Mouse (Mus musculus): ENCODE measurements around the gene 2810004N23Rik. TPM values are rescaled to one million over a fixed set of nuclear protein-coding genes. Genes with fewer than 3 reads are reported as not detected.

The 2810004N23Rik gene
- polyA plus RNA-seq, 1 experiment from 2014 or later: 51.6 TPM

GRCm38 (mm10) chr8:124795781-124796488, 67.0 kb downstream of the 2810004N23Rik start:
- Histone ChIP-seq H3K4me2 (no peak overlapping the region), H3K36me3 (no peaks in the 10 kb centered on the region), H3K4me3 (no peak overlapping the region), H3K9ac (no peak overlapping the region), H3K27ac (no peak overlapping the region), H3K9me3 (replicated peaks) (no peaks in the 10 kb centered on the region), H3K27me3 (peaks cover 69% of the 10 kb centered on the region), H3K4me1 (replicated peaks) (peaks cover 34% of the 10 kb centered on the region)
- ATAC-seq (replicated peaks; ENCODE audit: insufficient number of reproducible peaks, insufficient read depth, low FRiP score, low read depth): no peak
- 63% methylated on average over 8 of the region's 8 CpGs for WGBS

GRCm38 (mm10) chr8:124794486-124794780, 68.5 kb downstream of the 2810004N23Rik start:
- peaks cover 34% of the 10 kb centered on the region for H3K4me1 ChIP-seq (replicated peaks)
- no peaks in the 10 kb centered on the region for H3K9me3 ChIP-seq (replicated peaks)
- 0% methylated on average over 20 of the region's 25 CpGs for WGBS
- H3K4me3 ChIP-seq: peak overlapping the region; percentile 65
- no peak overlapping the region for H3K9ac ChIP-seq
- ATAC-seq (replicated peaks; ENCODE audit: insufficient number of reproducible peaks, insufficient read depth, low FRiP score, low read depth): no peak
- no peaks in the 10 kb centered on the region for H3K36me3 ChIP-seq
- peak overlapping the region; percentile 100 for H3K4me2 ChIP-seq
- H3K27me3 ChIP-seq: peaks cover 69% of the 10 kb centered on the region
- H3K27ac ChIP-seq: no peak overlapping the region

DNA sequence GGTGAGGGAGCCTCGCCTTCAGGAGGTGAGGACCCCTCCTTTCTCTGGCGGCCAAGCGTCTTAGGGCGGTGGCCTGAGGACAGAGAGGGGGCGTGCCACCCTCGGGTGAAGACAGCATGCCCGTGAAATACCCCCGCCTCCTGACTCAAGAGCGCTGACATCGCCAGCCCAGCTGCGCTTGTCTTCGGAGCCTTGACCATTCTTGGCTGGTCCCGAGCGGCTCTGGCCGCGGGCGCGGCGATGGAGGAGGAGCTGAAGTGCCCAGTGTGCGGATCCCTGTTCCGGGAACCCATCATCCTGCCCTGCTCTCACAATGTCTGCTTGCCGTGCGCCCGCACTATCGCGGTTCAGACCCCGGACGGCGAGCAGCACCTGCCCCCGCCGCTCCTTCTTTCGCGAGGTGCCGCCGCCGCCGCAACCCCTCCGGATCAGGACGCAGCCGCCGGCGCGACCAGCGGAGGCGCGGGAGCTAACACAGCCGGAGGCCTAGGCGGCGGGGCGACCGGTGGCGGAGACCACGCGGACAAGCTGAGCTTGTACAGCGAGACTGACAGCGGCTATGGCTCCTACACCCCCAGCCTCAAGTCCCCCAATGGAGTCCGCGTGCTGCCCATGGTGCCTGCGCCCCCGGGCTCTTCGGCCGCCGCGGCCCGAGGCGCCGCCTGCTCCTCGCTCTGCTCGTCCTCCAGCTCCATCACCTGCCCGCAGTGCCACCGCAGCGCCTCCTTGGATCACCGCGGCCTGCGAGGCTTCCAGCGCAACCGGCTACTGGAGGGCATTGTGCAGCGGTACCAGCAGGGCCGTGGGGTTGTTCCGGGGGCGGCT, 69.0 kb downstream of the 2810004N23Rik start:
- 1% methylated on average over 78 of the region's 81 CpGs for WGBS
- H3K9me3 ChIP-seq (replicated peaks): no peaks in the 10 kb centered on the region
- no peak overlapping the region for H3K9ac ChIP-seq

DNA sequence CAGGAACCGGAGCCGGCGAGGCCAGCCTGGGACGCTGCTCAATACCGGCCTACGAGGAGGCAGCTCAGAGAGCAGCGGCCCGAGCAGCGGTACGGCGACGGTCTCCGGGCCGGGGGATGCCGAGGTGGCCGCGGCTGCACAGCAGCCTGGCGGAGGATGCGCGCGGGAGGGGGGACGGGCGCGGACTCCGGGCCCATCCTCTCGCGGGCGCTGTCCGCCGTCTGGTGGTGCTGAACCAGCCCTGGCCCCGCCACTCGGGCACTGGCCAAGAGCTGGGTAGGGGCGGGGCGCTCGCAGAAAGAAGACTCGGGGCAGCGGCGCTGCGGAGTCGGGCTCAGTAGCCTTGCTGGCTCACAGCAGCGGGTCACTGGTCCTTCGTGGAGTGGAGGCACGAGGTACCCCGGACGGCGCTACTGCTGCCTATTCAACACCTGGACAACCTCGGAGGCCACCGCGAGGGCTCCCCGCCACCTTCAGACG, 69.7 kb downstream of the 2810004N23Rik start:
- peaks cover 66% of the 10 kb centered on the region for H3K27me3 ChIP-seq
- peak overlapping the region; percentile 50 for H3K27ac ChIP-seq
- no peaks in the 10 kb centered on the region for H3K9me3 ChIP-seq (replicated peaks)
- H3K36me3 ChIP-seq: no peaks in the 10 kb centered on the region
- peak; percentile 83 for ATAC-seq (replicated peaks; ENCODE audit: insufficient number of reproducible peaks, insufficient read depth, low FRiP score, low read depth)
- H3K9ac ChIP-seq: peak overlapping the region; percentile 22; the same call in 1 of the 2 replicates
- peaks cover 34% of the 10 kb centered on the region for H3K4me1 ChIP-seq (replicated peaks)
- under 1% methylated on average over 51 of the region's 51 CpGs for WGBS
- peak overlapping the region; percentile 65 for H3K4me3 ChIP-seq
- peak overlapping the region; percentile 100 for H3K4me2 ChIP-seq

More for the DNA sequence above, 69.0 kb downstream of the 2810004N23Rik start:
- no peak overlapping the region for H3K27ac ChIP-seq
- 0 out of 2 replicates have a peak, but pooled peaks have one; percentile 2 for ATAC-seq (replicated peaks; ENCODE audit: insufficient number of reproducible peaks, insufficient read depth, low FRiP score, low read depth)
- H3K27me3 ChIP-seq: peaks cover 69% of the 10 kb centered on the region
- peaks cover 34% of the 10 kb centered on the region for H3K4me1 ChIP-seq (replicated peaks)
- peak overlapping the region; percentile 100 for H3K4me2 ChIP-seq
- peak overlapping the region; percentile 65 for H3K4me3 ChIP-seq
- H3K36me3 ChIP-seq: no peaks in the 10 kb centered on the region

- Histone ChIP-seq H3K4me3 (peak within 1 kb of the TSS; percentile 65), H3K4me2 (peak within 1 kb of the TSS; percentile 100), H3K27ac (peak within 1 kb of the TSS; percentile 50), H3K27me3 (peaks cover 66% of the 10 kb centered on the region), H3K4me1 (replicated peaks) (peaks cover 34% of the 10 kb centered on the region), H3K36me3 (no peaks in the 10 kb centered on the region), H3K9ac (peak within 1 kb of the TSS; percentile 22; the same call in 1 of the 2 replicates), H3K9me3 (replicated peaks) (no peaks in the 10 kb centered on the region)
- ATAC-seq (replicated peaks; ENCODE audit: insufficient number of reproducible peaks, insufficient read depth, low FRiP score, low read depth): peak; percentile 77
- 1% methylated on average over 39 of the region's 39 CpGs for WGBS
Measured at GRCm38 (mm10) chr8:124792708-124793107, 70.2 kb downstream of the 2810004N23Rik start, which contains the start of gene Trim67. Gene Trim67 (plus strand): TSS chr8:124793092.

DNA sequence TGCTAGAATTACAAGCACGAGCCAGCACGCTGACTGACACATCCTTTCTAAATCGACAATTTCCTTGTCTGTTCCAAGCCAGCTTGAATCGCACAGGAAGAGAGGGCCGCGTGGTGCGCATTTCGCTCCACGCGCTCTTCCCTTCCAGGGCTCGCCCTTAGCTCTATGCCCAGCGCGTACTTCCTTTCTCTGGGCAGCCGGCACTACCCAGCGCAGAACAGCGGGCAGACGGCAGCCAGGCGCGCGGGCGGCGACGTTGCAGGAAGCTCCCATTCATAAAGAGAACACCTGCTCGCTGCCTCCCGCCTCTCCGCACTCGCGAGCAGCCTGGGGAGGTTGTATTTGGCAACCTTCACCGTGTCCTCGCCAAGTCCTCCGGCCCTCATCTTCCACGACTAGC, 70.7 kb downstream of the 2810004N23Rik start:
- Histone ChIP-seq H3K4me2 (peak overlapping the region; percentile 100), H3K4me3 (peak overlapping the region; percentile 65), H3K36me3 (no peaks in the 10 kb centered on the region), H3K4me1 (replicated peaks) (peaks cover 34% of the 10 kb centered on the region), H3K9ac (peak overlapping the region; percentile 22; the same call in 1 of the 2 replicates), H3K27ac (0 out of 2 replicates have a peak overlapping the region, but pooled peaks have one; percentile 39), H3K9me3 (replicated peaks) (no peaks in the 10 kb centered on the region), H3K27me3 (peaks cover 64% of the 10 kb centered on the region)
- ATAC-seq (replicated peaks; ENCODE audit: insufficient number of reproducible peaks, insufficient read depth, low FRiP score, low read depth): no peak
- WGBS: under 1% methylated on average over 32 of the region's 32 CpGs

DNA sequence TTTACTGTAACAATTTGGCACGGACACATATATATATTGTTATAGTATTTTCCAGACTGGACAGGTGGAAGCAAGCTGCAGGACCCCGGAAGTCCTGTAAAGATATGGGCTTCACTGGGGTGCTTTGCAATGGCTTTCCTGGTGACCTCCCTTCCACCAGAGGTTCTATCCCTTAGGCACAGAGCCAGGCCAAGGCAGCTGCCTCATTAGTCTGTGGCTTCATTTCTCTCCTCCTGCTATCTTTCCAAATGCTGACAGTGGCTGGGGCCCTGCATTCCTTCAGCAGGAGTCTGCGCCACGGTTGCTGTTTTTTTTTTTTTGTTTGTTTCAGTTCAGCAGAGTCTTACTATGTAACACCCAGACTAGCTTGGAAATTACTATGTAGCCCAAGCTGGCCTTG, 71.2 kb downstream of the 2810004N23Rik start:
- 35% methylated on average over 4 of the region's 4 CpGs for WGBS

GRCm38 (mm10) chr8:124790676-124791075, 72.2 kb downstream of the 2810004N23Rik start:
- ATAC-seq (replicated peaks; ENCODE audit: insufficient number of reproducible peaks, insufficient read depth, low FRiP score, low read depth): no peak
- Histone ChIP-seq H3K4me1 (replicated peaks) (peaks cover 34% of the 10 kb centered on the region), H3K4me3 (no peak overlapping the region), H3K9me3 (replicated peaks) (no peaks in the 10 kb centered on the region), H3K9ac (no peak overlapping the region), H3K4me2 (no peak overlapping the region), H3K27me3 (peaks cover 48% of the 10 kb centered on the region), H3K27ac (no peak overlapping the region), H3K36me3 (no peaks in the 10 kb centered on the region)
- WGBS: 65% methylated on average over 4 of the region's 4 CpGs

More for the DNA sequence above, 71.2 kb downstream of the 2810004N23Rik start:
- Histone ChIP-seq H3K9ac (peak overlapping the region; percentile 22; the same call in 1 of the 2 replicates), H3K4me2 (peak overlapping the region; percentile 100), H3K36me3 (no peaks in the 10 kb centered on the region), H3K27ac (no peak overlapping the region), H3K9me3 (replicated peaks) (no peaks in the 10 kb centered on the region), H3K4me1 (replicated peaks) (peaks cover 34% of the 10 kb centered on the region), H3K27me3 (peaks cover 59% of the 10 kb centered on the region), H3K4me3 (peak overlapping the region; percentile 65)
- ATAC-seq (replicated peaks; ENCODE audit: insufficient number of reproducible peaks, insufficient read depth, low FRiP score, low read depth): no peak

Other genes with a start within 250 kb of the 2810004N23Rik start
- gene 2310022B05Rik, start 199.8 kb downstream of the 2810004N23Rik start, polyA plus RNA-seq (2015; fragmentation: Nextera tagmentation; extraction: Ambion mirVana): 40.9 and 49.2 TPM in 2 replicates
- gene Ttc13, start 141.1 kb downstream of the 2810004N23Rik start, polyA plus RNA-seq (2015; fragmentation: Nextera tagmentation; extraction: Ambion mirVana): 24.3 and 29.7 TPM in 2 replicates
- 12.6 and 17.9 TPM in 2 replicates for gene Arv1, start 141.0 kb downstream of the 2810004N23Rik start, polyA plus RNA-seq (2015; fragmentation: Nextera tagmentation; extraction: Ambion mirVana)
- 1.2 and 1.9 TPM in 2 replicates for gene Fam89a, start 111.3 kb downstream of the 2810004N23Rik start, polyA plus RNA-seq (2015; fragmentation: Nextera tagmentation; extraction: Ambion mirVana)
- gene Trim67, start 70.0 kb downstream of the 2810004N23Rik start, polyA plus RNA-seq (2015; fragmentation: Nextera tagmentation; extraction: Ambion mirVana): 0.19 and 0.33 TPM in 2 replicates
- 101 and 103 TPM in 2 replicates for gene Gnpat, start 87 bp downstream of the 2810004N23Rik start, polyA plus RNA-seq (2015; fragmentation: Nextera tagmentation; extraction: Ambion mirVana)
- gene Exoc8, start 34.6 kb upstream of the 2810004N23Rik start, polyA plus RNA-seq (2015; fragmentation: Nextera tagmentation; extraction: Ambion mirVana): 6.5 and 7.6 TPM in 2 replicates
- gene Sprtn, start 34.8 kb upstream of the 2810004N23Rik start, polyA plus RNA-seq (2015; fragmentation: Nextera tagmentation; extraction: Ambion mirVana): 7.2 and 9.6 TPM in 2 replicates
- 16.7 and 18.4 TPM in 2 replicates for gene Egln1, start 86.2 kb upstream of the 2810004N23Rik start, polyA plus RNA-seq (2015; fragmentation: Nextera tagmentation; extraction: Ambion mirVana)
- 77.3 and 91.1 TPM in 2 replicates for gene Tsnax, start 149.9 kb upstream of the 2810004N23Rik start, polyA plus RNA-seq (2015; fragmentation: Nextera tagmentation; extraction: Ambion mirVana)
- 2.7 and 3.3 TPM in 2 replicates for gene Disc1, start 191.1 kb upstream of the 2810004N23Rik start, polyA plus RNA-seq (2015; fragmentation: Nextera tagmentation; extraction: Ambion mirVana)

Measured in heart, embryonic 15.5 days (tissue).